Mouse (Mus musculus) testis, adult 2 months (tissue): Measurements from ENCODE around the gene Rsph1. TPM values are rescaled to one million over a fixed set of nuclear protein-coding genes. Genes with fewer than 3 reads are reported as not detected.

Experiments
- H3K27ac ChIP-seq: fragments of 200-500 bp; 2 replicates; pipeline ENCODE4 v1.5.1; 2012; ENCODE audit warnings: low read depth, low read length; ENCODE audit not compliant: control insufficient read depth, insufficient read depth
- H3K27me3 ChIP-seq: fragments of 200-500 bp; 2 replicates; pipeline ENCODE4 v1.6.1; 2012; ENCODE audit warnings: mild to moderate bottlenecking, low read length, moderate library complexity; ENCODE audit not compliant: control insufficient read depth, insufficient read depth
- H3K36me3 ChIP-seq: fragments of 200-500 bp; 2 replicates; pipeline ENCODE4 v1.6.1; 2012; ENCODE audit warnings: mild to moderate bottlenecking, low read length; ENCODE audit not compliant: control insufficient read depth, insufficient read depth
- H3K4me1 ChIP-seq: fragments of 200-500 bp; 2 replicates; pipeline ENCODE4 v1.6.1; 2012; ENCODE audit warnings: low read length; ENCODE audit not compliant: control insufficient read depth, insufficient read depth
- H3K4me3 ChIP-seq: fragments of 200-500 bp; 2 replicates; pipeline ENCODE4 v1.5.1; 2012; ENCODE audit warnings: low read depth, mild to moderate bottlenecking, low read length, moderate library complexity, mixed read lengths; ENCODE audit not compliant: control insufficient read depth
- CTCF ChIP-seq: fragments of 200-500 bp; IDR thresholded peaks from 2 replicates; pipeline ENCODE4 v1.5.1; 2012; ENCODE audit warnings: low read depth, mild to moderate bottlenecking, inconsistent platforms, low read length, moderate library complexity; ENCODE audit not compliant: control insufficient read depth, insufficient read depth, insufficient replicate concordance
- POLR2A ChIP-seq: fragments of 200-500 bp; IDR thresholded peaks from 2 replicates; pipeline ENCODE4 v1.6.1; 2012; ENCODE audit warnings: low read depth, mild to moderate bottlenecking, inconsistent platforms, low read length, moderate library complexity; ENCODE audit not compliant: control insufficient read depth
- polyA plus RNA-seq: library from polyadenylated mRNA; depleted of rRNA; stranded (reverse); fragments of >200 nt; gene quantifications from 2 replicates; pipeline ENCODE4 v1.2.3, GENCODE M21; 2012; rRNA removed

Gene Rsph1
- polyA plus RNA-seq, 1 experiment = 601 TPM

GRCm38 (mm10) chr17:31216068-31216955 lies 60.9 kb downstream of the Rsph1 start:
- Histone ChIP-seq H3K4me1 (no peaks in the 10 kb centered on the region), H3K27ac (no peak overlapping the region), H3K27me3 (no peaks in the 10 kb centered on the region), H3K36me3 (no peaks in the 10 kb centered on the region), H3K4me3 (no peak overlapping the region)
- TF ChIP-seq POLR2A = no peak
- no peak for TF ChIP-seq CTCF

- TF ChIP-seq CTCF = no peak
- TF ChIP-seq POLR2A = no peak
- Histone ChIP-seq H3K4me1 (no peaks in the 10 kb centered on the region), H3K36me3 (no peaks in the 10 kb centered on the region), H3K27me3 (no peaks in the 10 kb centered on the region), H3K27ac (no peak overlapping the region), H3K4me3 (no peak overlapping the region)
These were observed 65.3 kb downstream of the Rsph1 start for GRCm38 (mm10) chr17:31211881-31212280.

GRCm38 (mm10) chr17:31210299-31210698 lies 66.9 kb downstream of the Rsph1 start:
- Histone ChIP-seq H3K36me3 (no peaks in the 10 kb centered on the region), H3K4me1 (no peaks in the 10 kb centered on the region), H3K4me3 (no peak overlapping the region), H3K27ac (no peak overlapping the region), H3K27me3 (no peaks in the 10 kb centered on the region)
- no peak for TF ChIP-seq POLR2A
- TF ChIP-seq CTCF = no peak

- Histone ChIP-seq H3K36me3 (no peaks in the 10 kb centered on the region), H3K27ac (no peak overlapping the region), H3K4me3 (no peak overlapping the region)
These were observed 67.7 kb downstream of the Rsph1 start for GRCm38 (mm10) chr17:31209376-31209930.

GRCm38 (mm10) chr17:31208654-31209053 lies 68.5 kb downstream of the Rsph1 start:
- TF ChIP-seq CTCF (no peak), POLR2A (no peak)
- Histone ChIP-seq H3K27ac (no peak overlapping the region), H3K4me3 (no peak overlapping the region), H3K4me1 (no peaks in the 10 kb centered on the region), H3K27me3 (no peaks in the 10 kb centered on the region), H3K36me3 (no peaks in the 10 kb centered on the region)

More at GRCm38 (mm10) chr17:31209376-31209930, 67.7 kb downstream of the Rsph1 start:
- H3K27me3 ChIP-seq = no peaks in the 10 kb centered on the region
- H3K4me1 ChIP-seq = no peaks in the 10 kb centered on the region
- TF ChIP-seq CTCF (no peak), POLR2A (no peak)

GRCm38 (mm10) chr17:31207771-31208334 lies 69.3 kb downstream of the Rsph1 start, which contains the start of gene Ubash3a:
TSS of gene Ubash3a (plus strand) at chr17:31207873.
- Histone ChIP-seq H3K27ac (peak within 1 kb of the TSS; percentile 1; the same call in 1 of the 2 replicates), H3K27me3 (no peaks in the 10 kb centered on the region), H3K4me3 (no peak within 1 kb of the TSS), H3K36me3 (no peaks in the 10 kb centered on the region), H3K4me1 (no peaks in the 10 kb centered on the region)
- TF ChIP-seq POLR2A (no peak), CTCF (no peak)

Other genes with a start within 250 kb of the Rsph1 start
- gene Abcg1, start 219.7 kb downstream of the Rsph1 start, polyA plus RNA-seq = 0.65 and 1.3 TPM in 2 replicates
- gene Tff3, start 147.7 kb downstream of the Rsph1 start, polyA plus RNA-seq = 0.28 and 0.96 TPM in 2 replicates
- 0.43 TPM in 1 of 2 replicates, not detected in the other for gene Tff2, start 133.1 kb downstream of the Rsph1 start, polyA plus RNA-seq
- gene Tff1, start 112.1 kb downstream of the Rsph1 start, polyA plus RNA-seq = 0.16 TPM in 1 of 2 replicates, not detected in the other
- gene Tmprss3, start 78.4 kb downstream of the Rsph1 start, polyA plus RNA-seq = 0.04 and 0.11 TPM in 2 replicates
- gene Ubash3a, start 69.5 kb downstream of the Rsph1 start, polyA plus RNA-seq = 0.54 and 0.85 TPM in 2 replicates
- 7.2 and 7.7 TPM in 2 replicates for gene Slc37a1, start 9.4 kb upstream of the Rsph1 start, polyA plus RNA-seq
- 3.8 and 6.4 TPM in 2 replicates for gene Pde9a, start 108.8 kb upstream of the Rsph1 start, polyA plus RNA-seq
- 14.7 and 15.3 TPM in 2 replicates for gene Wdr4, start 242.6 kb upstream of the Rsph1 start, polyA plus RNA-seq
- gene Ndufv3, start 242.7 kb upstream of the Rsph1 start, polyA plus RNA-seq = 59.9 and 64.9 TPM in 2 replicates